Mouse (Mus musculus) limb, embryonic 10.5 days (tissue): ENCODE data around the gene Itgae. TPM values are rescaled to one million over a fixed set of nuclear protein-coding genes. Genes with fewer than 3 reads are reported as not detected.
A peak's percentile ranks its signal among the peaks of the same experiment; 100 is the strongest.
"Not testable (repeated sequence)": the region's sequence is repeated elsewhere in the genome, so short reads cannot be mapped to it uniquely, and the experiment has no call there.

Source experiments
- DNase-seq: peaks from one replicate; pipeline ENCODE4 v3.0.0-alpha.2; 2017; ENCODE audit warnings: low spot score
- H3K27ac ChIP-seq: fragments of 300-500 bp; sonication (generic); 2 replicates; pipeline ENCODE4 v1.5.1; 2016; ENCODE audit warnings: mild to moderate bottlenecking
- H3K27me3 ChIP-seq: fragments of 300-500 bp; sonication (generic); 2 replicates; pipeline ENCODE4 v1.6.1; 2016; ENCODE audit warnings: low read depth, mild to moderate bottlenecking; ENCODE audit not compliant: poor library complexity, severe bottlenecking
- H3K36me3 ChIP-seq: fragments of 300-500 bp; sonication (generic); 2 replicates; pipeline ENCODE4 v1.6.1; 2016; ENCODE audit warnings: mild to moderate bottlenecking, moderate library complexity
- H3K4me1 ChIP-seq: fragments of 300-500 bp; sonication (generic); 2 replicates; pipeline ENCODE4 v1.6.1; 2016
- H3K4me3 ChIP-seq: fragments of 300-500 bp; sonication (generic); 2 replicates; pipeline ENCODE4 v1.5.1; 2016; ENCODE audit warnings: mild to moderate bottlenecking, moderate library complexity
- H3K9me3 ChIP-seq: fragments of 300-500 bp; sonication (generic); replicated peaks from 2 replicates; pipeline ENCODE4 v1.6.1; 2016; ENCODE audit warnings: mild to moderate bottlenecking
- WGBS: fragments of 180-500 bp; shearing (Covaris S2); methylation state at CpG from one replicate; pipeline ENCODE4 v1.1.7; 2016; 5-methylcytosine and 5-hydroxymethylcytosine counted together
- polyA plus RNA-seq: library from polyadenylated mRNA; unstranded; fragments of >200 nt; fragmentation: Nextera tagmentation; extraction: Ambion mirVana; gene quantifications from 2 replicates; pipeline ENCODE4 v1.2.1, GENCODE M21; 2016

Itgae gene
- polyA plus RNA-seq, 1 experiment from 2014 or later = 0.58 TPM

DNA sequence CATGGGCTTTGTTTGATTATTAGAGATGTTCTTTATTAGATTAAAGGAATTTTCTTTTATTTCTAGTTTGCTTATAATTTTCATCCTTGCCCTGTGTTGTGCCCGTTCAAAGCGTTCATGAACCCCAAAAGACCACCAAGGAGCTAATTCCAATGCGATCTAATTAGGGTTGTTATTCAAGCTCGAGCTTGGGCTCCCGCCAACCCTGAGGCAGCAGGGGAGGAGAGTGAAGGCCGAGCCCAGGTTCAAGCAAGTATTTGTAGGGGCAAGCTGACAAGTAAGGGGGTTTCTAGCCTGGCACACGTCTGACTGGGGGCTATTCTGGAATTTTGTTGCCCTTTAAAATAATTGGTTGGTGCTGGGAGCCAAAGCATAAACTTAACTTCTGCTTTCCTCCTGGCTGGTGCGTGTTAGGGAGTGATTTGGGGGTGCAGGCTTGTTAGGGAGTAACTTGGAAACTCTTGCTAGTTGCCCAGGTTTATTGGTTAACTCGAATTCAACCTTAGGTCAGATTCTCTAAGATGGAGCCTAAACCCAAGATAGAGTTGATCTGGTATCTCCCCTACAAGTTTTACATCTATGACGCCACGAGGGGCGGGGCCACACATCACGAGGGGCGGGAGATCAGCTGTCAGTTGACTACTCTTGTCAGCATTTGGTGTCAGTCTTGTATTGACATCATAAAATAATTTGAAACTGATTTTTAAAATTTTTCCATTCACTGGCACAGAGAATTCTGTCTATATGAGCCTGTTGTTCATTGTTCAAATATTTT is 9.8 kb downstream of the Itgae start:
- no peak for DNase-seq
- no peak overlapping the region for H3K4me3 ChIP-seq
- H3K36me3 ChIP-seq = no peaks in the 10 kb centered on the region
- no peaks in the 10 kb centered on the region for H3K9me3 ChIP-seq
- H3K4me1 ChIP-seq = no peaks in the 10 kb centered on the region
- no peak overlapping the region for H3K27ac ChIP-seq
- 77% methylated on average over 14 of the region's 14 CpGs for WGBS
- H3K27me3 ChIP-seq = no peaks in the 10 kb centered on the region

DNA sequence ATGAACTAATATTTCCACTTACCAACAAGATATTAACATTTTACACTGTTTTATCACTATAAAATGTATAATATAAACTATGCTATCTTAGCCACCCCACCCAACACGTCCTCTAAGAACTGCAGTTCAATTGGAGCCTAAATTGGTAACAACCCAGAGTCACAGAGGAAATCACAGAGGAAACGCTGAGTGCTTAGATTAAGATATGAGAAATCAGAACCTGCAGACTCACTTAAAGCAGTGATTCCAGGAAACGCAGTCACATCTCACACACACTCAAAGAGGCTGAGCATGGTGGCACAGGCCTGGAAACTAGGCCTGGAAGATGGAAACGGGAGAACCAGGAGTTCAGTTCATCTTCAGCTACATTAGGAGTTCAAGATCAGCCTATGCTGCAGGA is 10.9 kb downstream of the Itgae start:
- H3K27ac ChIP-seq = no peak overlapping the region
- DNase-seq = no peak
- no peak overlapping the region for H3K4me3 ChIP-seq
- no peaks in the 10 kb centered on the region for H3K9me3 ChIP-seq
- H3K27me3 ChIP-seq = no peaks in the 10 kb centered on the region
- no peaks in the 10 kb centered on the region for H3K36me3 ChIP-seq
- WGBS = 87% methylated on average over 4 of the region's 4 CpGs
- H3K4me1 ChIP-seq = no peaks in the 10 kb centered on the region

DNA sequence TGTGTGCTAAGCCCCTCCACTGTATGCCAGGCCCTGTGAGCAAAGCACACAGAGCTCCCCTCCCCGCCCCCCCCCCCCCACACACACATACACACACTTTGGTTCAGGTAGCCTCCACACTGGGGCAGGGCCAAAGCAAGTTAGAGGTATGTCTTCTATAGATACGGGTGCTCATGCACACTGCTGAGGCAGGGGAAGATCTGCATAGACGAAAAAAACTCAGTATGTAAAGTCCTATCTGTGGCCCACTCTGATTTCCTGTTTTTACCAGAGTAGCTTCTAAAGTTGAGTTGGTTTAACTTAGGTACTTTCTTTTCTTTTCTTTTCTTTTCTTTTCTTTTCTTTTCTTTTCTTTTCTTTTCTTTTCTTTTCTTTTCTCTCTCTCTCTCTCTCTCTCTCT is 14.9 kb downstream of the Itgae start:
- Histone ChIP-seq H3K4me3 (no peak overlapping the region), H3K9me3 (no peaks in the 10 kb centered on the region), H3K27me3 (no peaks in the 10 kb centered on the region), H3K4me1 (no peaks in the 10 kb centered on the region), H3K36me3 (no peaks in the 10 kb centered on the region), H3K27ac (no peak overlapping the region)
- 72% methylated on average over 3 of the region's 3 CpGs for whole genome bisulfite sequencing
- no peak for DNase-seq

DNA sequence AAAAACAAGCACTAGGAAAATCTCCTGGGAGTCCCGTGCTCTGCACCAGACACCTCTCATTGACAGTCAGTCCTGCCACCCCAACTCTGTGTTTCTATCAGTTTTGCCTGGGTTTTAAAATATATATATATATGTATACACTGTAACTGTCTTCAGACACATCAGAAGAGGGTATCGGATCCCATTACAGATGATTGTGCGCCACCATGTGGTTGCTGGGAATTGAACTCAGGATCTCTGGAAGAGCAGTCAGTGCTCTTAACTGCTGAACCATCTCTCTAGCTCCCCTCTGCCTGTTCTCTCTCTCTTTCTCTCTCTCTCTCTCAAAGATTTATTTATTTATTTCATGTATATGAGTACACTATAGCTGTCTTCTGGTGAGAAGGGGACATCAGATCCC is 17.0 kb downstream of the Itgae start:
- DNase-seq = not testable (repeated sequence)
- WGBS = 43% methylated on average over 3 of the region's 3 CpGs

DNA sequence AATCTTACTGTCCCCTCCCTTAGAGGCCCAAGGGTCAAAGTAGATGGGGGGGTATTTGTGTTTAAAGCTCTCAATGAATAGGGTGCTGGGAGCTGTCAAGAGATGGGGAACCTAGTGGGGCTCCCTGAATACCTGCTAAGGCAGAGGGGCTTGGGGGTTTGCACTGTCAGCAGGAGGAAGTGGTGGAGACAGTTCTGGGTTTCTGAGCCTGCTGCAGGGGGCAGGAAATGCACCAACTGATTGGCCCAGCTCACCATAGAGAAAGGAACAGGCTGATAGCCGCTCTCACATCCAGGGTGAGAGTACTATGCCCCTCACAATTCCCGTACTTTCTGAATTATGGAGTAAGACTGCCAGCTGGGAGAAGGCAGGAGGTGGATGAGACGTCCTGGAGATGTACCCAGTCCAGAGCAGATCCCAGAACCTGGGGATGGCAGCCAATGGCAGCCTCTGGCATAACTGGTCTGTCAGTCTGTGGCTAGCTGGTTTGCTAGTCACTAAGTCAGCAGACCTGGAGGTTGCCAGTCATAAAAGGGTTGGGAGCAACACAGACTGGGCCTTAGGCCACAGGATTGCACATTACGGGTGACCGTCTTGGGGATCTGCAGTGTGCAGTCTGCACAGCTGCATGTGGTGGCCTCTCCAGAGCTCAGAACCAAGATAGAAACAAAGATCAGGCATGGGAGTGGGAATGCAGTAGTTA is 18.0 kb downstream of the Itgae start:
- 67% methylated on average over 5 of the region's 5 CpGs for WGBS
- Histone ChIP-seq H3K36me3 (no peaks in the 10 kb centered on the region), H3K4me3 (no peak overlapping the region), H3K27me3 (no peaks in the 10 kb centered on the region), H3K4me1 (no peaks in the 10 kb centered on the region), H3K27ac (no peak overlapping the region), H3K9me3 (no peaks in the 10 kb centered on the region)
- no peak for DNase-seq

More for the DNA sequence above, 17.0 kb downstream of the Itgae start:
- not testable (repeated sequence) for H3K4me1 ChIP-seq, H3K36me3 ChIP-seq, H3K27me3 ChIP-seq, H3K9me3 ChIP-seq, H3K4me3 ChIP-seq, H3K27ac ChIP-seq

DNA sequence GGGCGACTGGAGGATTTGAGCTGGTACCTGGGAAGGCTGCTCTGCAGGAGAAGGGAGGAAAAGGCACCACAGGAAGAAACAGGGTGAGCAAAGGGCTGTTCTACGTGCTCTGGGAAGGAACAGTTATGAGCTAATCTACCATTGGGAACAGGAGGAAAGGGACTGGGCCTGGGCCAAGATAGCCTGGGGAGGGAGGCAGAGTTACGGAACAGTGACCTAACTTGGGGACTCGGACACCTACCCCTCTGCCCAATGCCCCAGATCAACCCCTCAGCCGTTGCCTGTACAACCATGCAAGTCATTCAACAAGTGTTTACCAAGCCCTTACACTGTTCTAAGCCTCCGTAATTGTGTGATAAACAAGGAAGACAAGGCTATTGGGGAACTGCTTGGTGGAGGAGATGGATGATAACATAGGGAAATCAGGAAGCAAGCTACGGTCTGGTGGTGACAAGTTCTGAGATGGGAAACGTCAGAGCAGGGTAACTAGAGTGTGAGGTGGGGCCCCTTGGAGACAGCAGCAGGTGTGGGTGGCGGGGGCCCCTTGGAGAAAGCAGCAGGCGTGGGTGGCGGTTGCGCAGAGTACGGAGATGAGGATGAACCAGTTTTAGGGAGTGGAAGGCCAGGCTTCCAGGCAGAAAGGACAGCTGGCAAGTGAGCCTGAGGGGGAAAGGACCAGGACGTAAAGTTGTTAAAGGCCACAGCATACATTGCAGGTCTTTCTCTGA is 18.7 kb downstream of the Itgae start:
- Histone ChIP-seq H3K36me3 (no peaks in the 10 kb centered on the region), H3K9me3 (no peaks in the 10 kb centered on the region), H3K27ac (no peak overlapping the region), H3K27me3 (no peaks in the 10 kb centered on the region), H3K4me3 (no peak overlapping the region), H3K4me1 (no peaks in the 10 kb centered on the region)
- WGBS = 80% methylated on average over 14 of the region's 14 CpGs
- no peak for DNase-seq

DNA sequence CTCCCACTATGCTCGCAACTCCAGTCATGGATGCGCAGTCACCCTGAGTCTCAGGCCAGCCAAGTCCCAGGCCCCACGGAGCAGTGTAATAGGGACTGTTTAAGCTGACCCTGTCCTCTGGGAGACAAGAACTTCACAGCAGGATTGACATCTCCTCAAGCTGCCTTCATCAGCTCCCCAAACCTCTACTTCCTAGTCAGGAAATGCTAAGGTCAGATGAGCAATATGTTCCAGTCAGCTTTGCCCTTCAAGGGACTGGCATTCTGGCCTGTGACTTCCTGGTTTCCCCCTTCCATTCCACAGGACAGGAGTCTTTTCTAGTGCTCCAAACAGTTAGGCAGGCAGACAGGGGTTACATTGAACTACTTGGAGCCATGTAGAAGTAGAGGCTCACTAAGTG is 19.6 kb downstream of the Itgae start:
- no peaks in the 10 kb centered on the region for H3K9me3 ChIP-seq
- WGBS = 93% methylated on average over 3 of the region's 3 CpGs
- no peaks in the 10 kb centered on the region for H3K4me1 ChIP-seq
- H3K27me3 ChIP-seq = no peaks in the 10 kb centered on the region
- H3K36me3 ChIP-seq = no peaks in the 10 kb centered on the region
- H3K27ac ChIP-seq = no peak overlapping the region
- no peak for DNase-seq
- no peak overlapping the region for H3K4me3 ChIP-seq

DNA sequence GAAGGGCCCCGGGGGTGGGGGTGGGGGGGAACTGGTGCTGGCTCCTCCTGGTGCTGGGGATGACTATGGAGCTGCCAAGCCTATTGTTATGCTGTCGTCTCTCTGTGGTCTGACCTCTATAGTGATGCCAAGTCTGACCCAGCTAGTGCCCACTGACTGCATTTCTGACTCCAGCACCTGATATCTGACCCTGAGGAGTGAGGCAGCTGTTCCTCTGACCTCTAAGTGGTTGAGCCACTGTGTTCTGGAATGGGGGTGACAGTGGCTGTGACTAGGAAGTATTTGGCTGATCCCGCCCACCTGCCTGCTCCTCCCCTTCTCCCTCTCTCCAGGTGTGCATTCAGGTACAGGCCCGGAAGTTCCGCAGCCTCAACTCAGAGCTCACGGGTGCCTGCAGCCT is 21.0 kb downstream of the Itgae start:
- DNase-seq = no peak
- Histone ChIP-seq H3K36me3 (no peaks in the 10 kb centered on the region), H3K4me1 (no peaks in the 10 kb centered on the region), H3K9me3 (no peaks in the 10 kb centered on the region), H3K4me3 (no peak overlapping the region), H3K27me3 (no peaks in the 10 kb centered on the region), H3K27ac (no peak overlapping the region)
- 73% methylated on average over 6 of the region's 6 CpGs for WGBS

DNA sequence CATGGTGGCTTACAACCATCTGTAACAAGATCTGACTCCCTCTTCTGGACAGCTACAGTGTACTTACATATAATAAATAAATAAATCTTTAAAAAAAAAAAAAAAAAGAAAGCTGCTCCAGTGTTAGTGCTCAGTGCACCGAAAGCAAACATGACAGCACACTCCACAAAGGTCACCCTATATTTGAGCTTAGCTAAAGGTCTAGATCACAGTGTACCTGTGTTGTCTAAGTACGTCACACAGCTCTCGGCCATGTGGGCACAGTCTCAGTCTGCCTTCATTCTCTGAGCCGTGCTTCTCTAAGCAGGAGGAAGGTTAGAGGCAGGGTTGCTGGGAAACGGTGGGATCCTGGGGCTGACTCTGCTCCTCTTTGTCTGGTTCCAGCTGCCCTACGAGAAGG is 36.1 kb downstream of the Itgae start:
- whole genome bisulfite sequencing = 92% methylated on average over 6 of the region's 6 CpGs
- H3K27me3 ChIP-seq = no peaks in the 10 kb centered on the region

DNA sequence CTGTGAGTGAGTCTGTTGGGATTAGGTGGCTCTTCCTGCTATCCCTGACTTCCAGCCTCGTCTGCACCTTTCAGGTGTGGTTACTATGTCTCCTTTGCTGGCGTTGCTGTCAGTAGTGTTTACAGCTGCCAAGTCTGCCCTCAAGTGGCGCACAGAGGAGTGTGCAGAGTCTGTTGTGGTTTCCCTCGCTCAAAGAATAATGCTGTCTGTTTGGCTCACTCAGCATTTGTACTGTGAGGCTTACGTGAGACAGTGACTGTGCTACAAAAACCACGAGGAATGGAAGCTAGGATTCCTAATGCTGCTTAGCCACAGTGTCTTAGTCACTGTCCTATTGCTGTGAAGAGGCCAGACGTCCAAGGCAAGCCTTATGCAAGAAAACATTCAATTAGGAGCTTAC is 40.6 kb downstream of the Itgae start:
- H3K27ac ChIP-seq = no peak overlapping the region
- no peak for DNase-seq
- 84% methylated on average over 7 of the region's 7 CpGs for WGBS
- H3K27me3 ChIP-seq = no peaks in the 10 kb centered on the region
- no peaks in the 10 kb centered on the region for H3K9me3 ChIP-seq
- H3K4me3 ChIP-seq = no peak overlapping the region
- H3K36me3 ChIP-seq = peaks cover 89% of the 10 kb centered on the region
- peaks cover 12% of the 10 kb centered on the region for H3K4me1 ChIP-seq

More for the DNA sequence above, 36.1 kb downstream of the Itgae start:
- DNase-seq = no peak
- Histone ChIP-seq H3K4me3 (no peak overlapping the region), H3K4me1 (no peaks in the 10 kb centered on the region), H3K9me3 (no peaks in the 10 kb centered on the region), H3K36me3 (peaks cover 72% of the 10 kb centered on the region), H3K27ac (no peak overlapping the region)

DNA sequence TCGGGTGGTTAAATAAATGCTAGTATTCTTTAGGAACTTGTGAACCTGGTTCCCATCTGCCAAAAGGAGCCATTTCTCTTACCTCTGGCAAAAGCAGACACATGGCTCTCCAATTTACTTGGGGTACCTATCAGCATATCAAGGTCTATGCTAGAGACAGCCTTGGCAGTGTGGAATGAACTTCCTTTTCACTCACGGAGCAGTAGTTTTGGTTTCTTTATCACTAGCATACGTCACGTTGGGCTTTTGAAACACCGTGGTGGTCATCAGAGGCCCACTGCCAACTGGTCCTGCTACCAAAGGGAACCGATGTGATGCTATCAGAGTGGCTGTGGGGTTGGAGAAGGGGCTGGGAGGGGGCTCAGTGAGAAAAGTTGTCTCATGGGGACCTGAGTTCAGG is 42.6 kb downstream of the Itgae start:
- Histone ChIP-seq H3K27me3 (no peaks in the 10 kb centered on the region), H3K9me3 (no peaks in the 10 kb centered on the region), H3K4me3 (no peak overlapping the region), H3K36me3 (peaks cover 80% of the 10 kb centered on the region), H3K4me1 (peaks cover 30% of the 10 kb centered on the region), H3K27ac (no peak overlapping the region)
- DNase-seq = no peak
- WGBS = 96% methylated on average over 6 of the region's 6 CpGs

DNA sequence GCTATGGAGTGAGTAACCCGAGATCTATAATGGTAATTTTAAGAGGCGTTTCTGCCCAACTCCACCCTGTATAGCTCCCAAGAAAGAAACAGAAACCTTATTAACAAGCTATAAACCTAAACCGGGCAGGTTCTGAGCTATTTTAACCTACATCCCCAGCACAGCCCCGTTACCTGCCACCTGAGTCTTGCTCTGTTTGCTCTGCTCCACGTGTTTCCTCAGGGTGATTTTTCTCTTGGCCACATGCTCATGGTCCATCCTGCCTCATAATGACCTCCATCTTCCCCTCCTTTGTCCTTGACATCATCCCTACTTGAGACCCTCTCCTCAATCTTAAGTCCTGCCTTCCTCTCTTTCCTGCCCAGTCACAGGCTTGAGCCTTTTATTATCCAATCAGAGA is 43.8 kb downstream of the Itgae start:
- Histone ChIP-seq H3K4me3 (peak overlapping the region; percentile 10; the same call in 1 of the 2 replicates), H3K4me1 (peaks cover 34% of the 10 kb centered on the region), H3K36me3 (peaks cover 71% of the 10 kb centered on the region), H3K27me3 (no peaks in the 10 kb centered on the region), H3K9me3 (no peaks in the 10 kb centered on the region), H3K27ac (no peak overlapping the region)
- DNase-seq = no peak
- 89% methylated on average over 5 of the region's 5 CpGs for WGBS

DNA sequence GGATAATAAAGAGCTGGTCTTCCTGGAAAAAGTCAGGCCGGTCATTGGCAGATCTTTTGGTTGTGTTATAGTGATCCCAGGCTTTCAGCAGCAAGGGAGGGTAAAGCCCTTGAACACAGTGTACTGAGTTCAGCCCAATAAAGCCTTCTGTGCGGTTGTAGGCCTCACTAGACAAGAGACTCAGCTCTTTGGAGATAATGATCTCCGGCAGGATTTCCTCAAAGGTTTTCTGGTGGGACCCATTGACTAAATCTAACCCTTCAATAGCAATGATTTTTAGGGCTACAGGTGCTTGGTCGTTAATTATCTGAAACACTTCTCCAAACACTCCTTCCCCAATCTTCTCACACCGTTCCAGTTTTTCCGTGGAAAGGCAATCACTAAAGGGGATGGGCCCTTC is 46.2 kb downstream of the Itgae start:
- no peak for DNase-seq
- H3K36me3 ChIP-seq = peaks cover 49% of the 10 kb centered on the region
- no peak overlapping the region for H3K27ac ChIP-seq
- no peaks in the 10 kb centered on the region for H3K9me3 ChIP-seq
- WGBS = 85% methylated on average over 6 of the region's 6 CpGs
- H3K4me3 ChIP-seq = peak overlapping the region; percentile 86
- peaks cover 34% of the 10 kb centered on the region for H3K4me1 ChIP-seq
- no peaks in the 10 kb centered on the region for H3K27me3 ChIP-seq
